Mouse (Mus musculus) heart, embryonic 11.5 days (tissue): ENCODE measurements around the gene Npas1. TPM values are rescaled to one million over a fixed set of nuclear protein-coding genes. Genes with fewer than 3 reads are reported as not detected.

ENCODE experiments used
- ATAC-seq: fragments of 200-750 bp; cut with Nextera tagmentation; replicated peaks from 2 replicates; pipeline ENCODE4 v1.8.0; 2017; ENCODE audit warnings: moderate library complexity; ENCODE audit not compliant: insufficient number of reproducible peaks, low FRiP score, low TSS enrichment
- H3K27ac ChIP-seq: fragments of 300-500 bp; sonication (generic); 2 replicates; pipeline ENCODE4 v1.5.1; 2014; ENCODE audit warnings: mild to moderate bottlenecking, low read depth, low read length
- H3K27me3 ChIP-seq: fragments of 300-500 bp; sonication (generic); 2 replicates; pipeline ENCODE4 v1.6.1; 2014; ENCODE audit warnings: mild to moderate bottlenecking, low read length, mixed read lengths; ENCODE audit not compliant: control insufficient read depth, insufficient read depth
- H3K36me3 ChIP-seq: fragments of 300-500 bp; sonication (generic); 2 replicates; pipeline ENCODE4 v1.6.1; 2014; ENCODE audit warnings: mild to moderate bottlenecking, low read length, moderate library complexity, mixed read lengths; ENCODE audit not compliant: control insufficient read depth, insufficient read depth
- H3K4me1 ChIP-seq: fragments of 300-500 bp; sonication (generic); 2 replicates; pipeline ENCODE4 v1.6.1; 2014; ENCODE audit warnings: low read length; ENCODE audit not compliant: control insufficient read depth, insufficient read depth
- H3K4me2 ChIP-seq: fragments of 300-500 bp; sonication (generic); 2 replicates; pipeline ENCODE4 v1.6.1; 2014; ENCODE audit warnings: mild to moderate bottlenecking, moderate library complexity
- H3K4me3 ChIP-seq: fragments of 300-500 bp; sonication (generic); 2 replicates; pipeline ENCODE4 v1.5.1; 2014; ENCODE audit warnings: low read depth, low read length
- H3K9ac ChIP-seq: fragments of 300-500 bp; sonication (generic); 2 replicates; pipeline ENCODE4 v1.6.1; 2014; ENCODE audit warnings: mild to moderate bottlenecking, low read depth, low read length, moderate library complexity
- H3K9me3 ChIP-seq: fragments of 300-500 bp; sonication (generic); replicated peaks from 2 replicates; pipeline ENCODE4 v1.6.1; 2016; ENCODE audit warnings: low read length; ENCODE audit not compliant: control insufficient read depth
- WGBS: fragments of 180-500 bp; shearing (Covaris S2); extraction: QIAGEN DNeasy Blood & Tissue Kit; methylation state at CpG from one replicate; pipeline ENCODE4 v1.1.7; 2014; ENCODE audit not compliant: insufficient replicate concordance; 5-methylcytosine and 5-hydroxymethylcytosine counted together
- polyA plus RNA-seq: library from polyadenylated mRNA; unstranded; fragments of >200 nt; fragmentation: Nextera tagmentation; extraction: Ambion mirVana; gene quantifications from 2 replicates; pipeline ENCODE4 v1.2.1, GENCODE M21; 2014

Gene Npas1
- polyA plus RNA-seq, 1 experiment from 2014 or later, result not detected

DNA sequence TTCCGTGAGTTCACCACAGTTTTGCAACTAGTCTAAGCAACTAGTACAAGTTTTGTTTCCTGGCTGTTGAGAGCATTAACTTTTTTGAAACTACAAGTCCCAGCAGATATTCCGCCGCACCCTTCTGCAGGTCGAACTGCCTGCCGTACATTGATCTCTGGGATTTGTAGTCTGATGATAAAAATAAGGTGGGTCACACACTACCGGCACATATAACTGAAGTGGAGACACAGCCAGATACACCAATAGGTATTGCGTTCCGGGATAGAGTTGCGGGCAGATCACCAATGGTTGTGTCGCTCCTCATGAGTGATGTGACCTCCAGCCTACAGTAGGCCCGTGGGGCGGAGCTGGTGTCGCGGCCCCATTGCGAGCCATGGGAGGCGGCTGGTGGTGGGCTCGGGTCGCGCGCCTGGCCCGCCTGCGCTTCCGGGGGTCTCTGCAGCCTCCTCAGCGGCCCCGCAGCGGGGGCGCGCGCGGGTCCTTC lies 24.9 kb downstream of the Npas1 start, which contains the start of gene Tmem160:
Tmem160 (plus strand) TSS at position 193 of the 487 bp plus-strand sequence.
- H3K9me3 ChIP-seq, result no peaks in the 10 kb centered on the region
- H3K27me3 ChIP-seq, result no peaks in the 10 kb centered on the region
- peaks cover 3% of the 10 kb centered on the region for H3K4me1 ChIP-seq
- peak within 1 kb of the TSS; percentile 78 for H3K4me3 ChIP-seq
- 1% methylated on average over 30 of the region's 30 CpGs for WGBS
- H3K36me3 ChIP-seq, result no peaks in the 10 kb centered on the region
- peak within 1 kb of the TSS; percentile 92 for H3K4me2 ChIP-seq
- ATAC-seq, result peak; percentile 96
- H3K27ac ChIP-seq, result peak within 1 kb of the TSS; percentile 52
- H3K9ac ChIP-seq, result peak within 1 kb of the TSS; percentile 77

GRCm38 (mm10) chr7:16451656-16452055 lies 25.9 kb downstream of the Npas1 start:
- Histone ChIP-seq H3K36me3 (no peaks in the 10 kb centered on the region), H3K4me3 (no peak overlapping the region), H3K9me3 (no peaks in the 10 kb centered on the region), H3K4me2 (no peak overlapping the region), H3K27me3 (no peaks in the 10 kb centered on the region), H3K9ac (no peak overlapping the region), H3K27ac (no peak overlapping the region), H3K4me1 (peaks cover 3% of the 10 kb centered on the region)
- ATAC-seq, result no peak
- WGBS, result 69% methylated on average over 6 of the region's 6 CpGs

DNA sequence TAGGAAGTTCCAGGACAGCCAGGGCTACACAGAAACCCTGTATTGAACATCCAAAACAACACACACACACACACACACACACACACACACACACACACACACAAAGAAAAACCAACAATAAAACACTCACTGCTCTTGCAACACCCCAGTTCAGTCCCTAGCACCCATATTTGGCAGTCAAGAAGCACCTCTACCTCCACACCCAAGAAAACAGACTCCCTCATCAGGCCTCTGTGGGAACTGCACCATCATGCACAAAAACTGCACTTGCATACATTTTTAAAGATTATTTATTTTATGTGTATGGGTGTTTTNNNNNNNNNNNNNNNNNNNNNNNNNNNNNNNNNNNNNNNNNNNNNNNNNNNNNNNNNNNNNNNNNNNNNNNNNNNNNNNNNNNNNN lies 36.3 kb downstream of the Npas1 start:
- H3K27ac ChIP-seq, result no peak overlapping the region
- no peaks in the 10 kb centered on the region for H3K27me3 ChIP-seq
- no peak overlapping the region for H3K4me3 ChIP-seq
- no peak overlapping the region for H3K4me2 ChIP-seq
- no peaks in the 10 kb centered on the region for H3K36me3 ChIP-seq
- no peak for ATAC-seq
- H3K4me1 ChIP-seq, result no peaks in the 10 kb centered on the region
- no peak overlapping the region for H3K9ac ChIP-seq
- no peaks in the 10 kb centered on the region for H3K9me3 ChIP-seq

- no peaks in the 10 kb centered on the region for H3K9me3 ChIP-seq
- H3K4me2 ChIP-seq, result no peak overlapping the region
- H3K27ac ChIP-seq, result no peak overlapping the region
These were observed 42.4 kb downstream of the Npas1 start for GRCm38 (mm10) chr7:16435088-16435487.

DNA sequence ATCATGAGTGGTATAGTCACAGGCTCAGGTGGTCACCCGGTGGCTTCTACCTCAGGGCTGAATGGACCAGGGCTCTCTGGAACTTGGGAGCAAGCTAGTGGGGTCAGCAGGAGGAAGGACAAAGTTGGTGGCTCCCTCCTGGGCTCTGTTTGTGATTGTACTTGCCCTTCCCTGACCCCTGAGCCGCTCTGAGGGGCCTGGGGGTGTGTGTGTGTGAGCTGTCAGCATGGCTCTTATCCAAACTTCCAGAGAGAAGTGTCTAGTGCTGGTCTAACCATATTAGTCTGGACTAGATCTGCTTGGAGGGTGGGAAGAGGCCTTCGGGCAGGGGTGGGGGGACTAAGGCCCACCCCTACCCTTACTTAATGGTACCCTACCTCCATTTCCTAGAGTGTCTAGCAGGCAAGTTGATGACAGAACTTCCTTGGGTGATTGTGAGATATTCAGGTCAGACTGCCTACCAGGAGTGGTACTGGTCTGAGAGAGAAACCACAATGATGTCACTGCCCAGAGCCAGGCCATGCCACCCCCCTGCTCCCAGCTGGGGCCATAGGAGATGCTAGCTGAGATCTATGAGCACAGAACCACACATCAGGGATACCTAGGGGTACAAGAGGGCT lies 44.1 kb downstream of the Npas1 start:
- Histone ChIP-seq H3K27ac (peak overlapping the region; percentile 83), H3K36me3 (peaks cover 62% of the 10 kb centered on the region), H3K27me3 (0 out of 2 replicates have a peak, but pooled peaks cover 2% of the 10 kb centered on the region), H3K9me3 (no peaks in the 10 kb centered on the region), H3K4me1 (peaks cover 18% of the 10 kb centered on the region), H3K4me3 (no peak overlapping the region), H3K9ac (peak overlapping the region; percentile 44; the same call in 1 of the 2 replicates), H3K4me2 (peak overlapping the region; percentile 33; the same call in 1 of the 2 replicates)
- peak; percentile 50; the same call in 1 of the 2 replicates for ATAC-seq
- 36% methylated on average over 3 of the region's 3 CpGs for WGBS

More at GRCm38 (mm10) chr7:16435088-16435487, 42.4 kb downstream of the Npas1 start:
- Histone ChIP-seq H3K36me3 (peaks cover 49% of the 10 kb centered on the region), H3K27me3 (0 out of 2 replicates have a peak, but pooled peaks cover 2% of the 10 kb centered on the region), H3K4me1 (peaks cover 18% of the 10 kb centered on the region), H3K9ac (no peak overlapping the region), H3K4me3 (no peak overlapping the region)
- 84% methylated on average over 9 of the region's 9 CpGs for WGBS
- no peak for ATAC-seq

DNA sequence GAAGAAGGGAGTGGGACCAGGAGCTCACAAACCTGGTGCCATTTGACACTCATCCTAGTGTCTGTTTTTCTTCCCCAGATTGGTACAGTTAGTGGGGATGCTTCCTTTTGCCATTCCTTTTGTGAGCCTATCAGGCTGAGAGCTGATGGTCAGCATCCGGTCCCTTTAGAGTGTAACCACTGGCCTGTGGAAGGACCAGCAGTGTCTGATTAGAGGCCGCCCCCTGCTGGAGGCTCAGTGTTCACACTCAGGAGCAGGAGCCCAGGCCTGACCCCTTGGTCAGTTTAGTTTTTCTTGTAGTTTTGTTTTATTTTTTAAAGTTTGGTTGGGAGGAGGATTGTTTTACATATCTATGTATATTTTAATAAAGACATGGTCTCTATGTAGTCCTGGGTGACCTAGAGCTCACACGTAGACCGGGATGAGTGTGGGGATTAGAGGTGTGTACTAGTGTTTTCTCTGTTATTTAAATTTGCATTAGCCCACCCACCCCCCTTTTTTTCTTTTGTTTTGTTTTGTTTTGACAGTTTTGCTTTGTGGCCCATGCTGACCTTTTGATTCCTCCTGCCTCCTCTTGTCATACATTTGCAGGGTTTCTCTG lies 51.3 kb downstream of the Npas1 start:
- H3K4me2 ChIP-seq, result no peak overlapping the region
- ATAC-seq, result peak; percentile 80; the same call in 1 of the 2 replicates

DNA sequence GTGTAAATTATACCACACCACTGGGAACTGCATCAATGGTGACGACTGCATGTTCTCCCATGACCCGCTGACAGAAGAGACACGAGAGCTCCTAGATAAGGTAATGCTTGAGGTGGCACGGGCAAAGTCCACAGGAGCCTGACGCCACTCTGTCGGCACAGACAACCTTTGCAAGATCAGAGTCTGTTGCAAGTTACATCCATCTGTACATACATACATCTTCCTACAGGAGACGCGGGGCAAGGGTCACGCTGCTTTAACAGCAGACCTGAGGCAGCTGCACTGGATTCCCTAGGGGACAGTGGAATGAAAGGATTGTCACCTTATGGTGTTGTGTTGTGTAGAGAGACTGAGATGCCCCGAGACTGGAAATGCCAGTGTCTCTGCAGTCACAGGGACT lies 51.8 kb downstream of the Npas1 start:
- H3K4me2 ChIP-seq, result no peak overlapping the region
- H3K36me3 ChIP-seq, result peaks cover 56% of the 10 kb centered on the region
- H3K9me3 ChIP-seq, result no peaks in the 10 kb centered on the region
- 81% methylated on average over 10 of the region's 10 CpGs for WGBS
- no peak for ATAC-seq
- H3K4me3 ChIP-seq, result no peak overlapping the region
- no peaks in the 10 kb centered on the region for H3K4me1 ChIP-seq
- no peak overlapping the region for H3K27ac ChIP-seq
- H3K9ac ChIP-seq, result no peak overlapping the region
- H3K27me3 ChIP-seq, result no peaks in the 10 kb centered on the region

More for the DNA sequence above, 51.3 kb downstream of the Npas1 start:
- WGBS, result 58% methylated on average over 4 of the region's 4 CpGs
- Histone ChIP-seq H3K9ac (no peak overlapping the region), H3K9me3 (no peaks in the 10 kb centered on the region), H3K36me3 (peaks cover 54% of the 10 kb centered on the region), H3K27ac (no peak overlapping the region), H3K4me3 (no peak overlapping the region), H3K4me1 (no peaks in the 10 kb centered on the region), H3K27me3 (no peaks in the 10 kb centered on the region)

GRCm38 (mm10) chr7:16423731-16424130 lies 53.8 kb downstream of the Npas1 start:
- ATAC-seq, result no peak
- Histone ChIP-seq H3K4me1 (no peaks in the 10 kb centered on the region), H3K36me3 (peaks cover 48% of the 10 kb centered on the region), H3K4me2 (no peak overlapping the region), H3K9ac (no peak overlapping the region), H3K9me3 (no peaks in the 10 kb centered on the region), H3K4me3 (no peak overlapping the region), H3K27me3 (no peaks in the 10 kb centered on the region), H3K27ac (no peak overlapping the region)
- WGBS, result 89% methylated on average over 9 of the region's 9 CpGs
